Mouse (Mus musculus): ENCODE results near the gene Lims1. TPM values are rescaled to one million over a fixed set of nuclear protein-coding genes. Genes with fewer than 3 reads are reported as not detected.
A peak's percentile ranks its signal among the peaks of the same experiment; 100 is the strongest.

The Lims1 gene
- polyA plus RNA-seq, 1 experiment: 11.4 TPM

GRCm38 (mm10) chr10:58412331-58412730 lies 89.1 kb downstream of the Lims1 start:
- Histone ChIP-seq H3K36me3 (ENCODE audit: control insufficient read depth, insufficient read depth, low read length) (peaks cover 30% of the 10 kb centered on the region), H3K27ac (ENCODE audit: insufficient read depth, low read length) (no peak overlapping the region), H3K4me3 (ENCODE audit: extremely low read depth, insufficient read depth, insufficient read length) (no peak overlapping the region), H3K27me3 (ENCODE audit: control insufficient read depth, insufficient read depth, low read length) (no peaks in the 10 kb centered on the region), H3K4me1 (ENCODE audit: control insufficient read depth, insufficient read depth, insufficient read length) (no peaks in the 10 kb centered on the region)
- WGBS: 86% methylated on average over 4 of the region's 4 CpGs
- no peak for TF ChIP-seq POLR2A (IDR thresholded peaks at IDR 0.05; ENCODE audit: low read depth, low read length)
- no peak for DNase-seq (ENCODE audit: low read depth in 1 of 2, low spot score in 2 of 2)

DNA sequence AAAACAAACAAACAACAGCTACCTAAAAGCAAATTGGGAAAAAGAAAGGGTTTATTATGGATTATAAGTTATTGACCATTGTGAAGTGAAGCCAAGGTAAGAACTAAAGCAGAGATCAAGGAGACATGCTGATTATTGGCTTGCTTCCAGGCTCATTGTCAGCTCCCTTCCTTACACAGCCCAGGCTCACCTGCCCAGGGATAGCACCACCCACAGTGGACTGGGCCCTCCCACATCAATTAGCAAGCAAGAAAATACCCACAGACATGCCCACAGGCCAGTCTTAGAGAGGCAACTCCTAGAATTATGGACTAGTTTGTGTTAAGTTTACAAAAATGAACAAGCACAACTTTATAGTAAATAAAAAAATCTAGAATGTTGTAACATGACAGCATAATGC lies 89.6 kb downstream of the Lims1 start:
- Histone ChIP-seq H3K27me3 (ENCODE audit: control insufficient read depth, insufficient read depth, low read length) (no peaks in the 10 kb centered on the region), H3K36me3 (ENCODE audit: control insufficient read depth, insufficient read depth, low read length) (peaks cover 34% of the 10 kb centered on the region), H3K27ac (ENCODE audit: insufficient read depth, low read length) (no peak overlapping the region), H3K4me1 (ENCODE audit: control insufficient read depth, insufficient read depth, insufficient read length) (no peaks in the 10 kb centered on the region), H3K4me3 (ENCODE audit: extremely low read depth, insufficient read depth, insufficient read length) (no peak overlapping the region)
- no peak for DNase-seq (ENCODE audit: low read depth in 1 of 2, low spot score in 2 of 2)
- TF ChIP-seq POLR2A (IDR thresholded peaks at IDR 0.05; ENCODE audit: low read depth, low read length) (no peak), CTCF (IDR thresholded peaks at IDR 0.05; ENCODE audit: extremely low read depth, insufficient read depth, insufficient read length, insufficient replicate concordance) (no peak)

DNA sequence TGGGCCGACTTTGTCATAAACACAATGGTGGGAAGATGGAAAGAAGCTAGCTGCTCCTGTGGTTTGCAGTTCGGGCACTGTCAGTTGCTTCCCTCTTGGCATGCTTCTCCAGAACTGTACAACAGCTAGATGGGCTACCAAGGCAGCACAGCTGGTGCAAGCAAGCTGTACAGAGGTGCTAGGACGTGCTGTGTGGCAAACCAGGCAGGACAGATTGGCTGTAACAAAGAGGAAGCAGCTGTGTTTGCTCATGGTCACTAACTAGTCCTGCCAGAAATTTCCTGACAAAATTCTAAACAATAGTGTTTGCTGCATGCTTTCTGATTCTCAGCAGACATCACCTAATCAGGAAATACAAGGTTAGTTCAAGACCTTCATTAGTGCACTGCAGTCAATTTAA lies 93.4 kb downstream of the Lims1 start:
- no peak for DNase-seq (ENCODE audit: low read depth in 1 of 2, low spot score in 2 of 2)
- H3K36me3 ChIP-seq (ENCODE audit: control insufficient read depth, insufficient read depth, low read length): peaks cover 30% of the 10 kb centered on the region
- 74% methylated on average over 3 of the region's 3 CpGs for WGBS

GRCm38 (mm10) chr10:58418290-58418971 lies 95.2 kb downstream of the Lims1 start:
- no peak for DNase-seq (ENCODE audit: low read depth in 1 of 2, low spot score in 2 of 2)
- WGBS: 81% methylated on average over 10 of the region's 10 CpGs
- Histone ChIP-seq H3K27me3 (ENCODE audit: control insufficient read depth, insufficient read depth, low read length) (no peaks in the 10 kb centered on the region), H3K36me3 (ENCODE audit: control insufficient read depth, insufficient read depth, low read length) (peaks cover 30% of the 10 kb centered on the region), H3K4me1 (ENCODE audit: control insufficient read depth, insufficient read depth, insufficient read length) (no peaks in the 10 kb centered on the region), H3K27ac (ENCODE audit: insufficient read depth, low read length) (no peak overlapping the region), H3K4me3 (ENCODE audit: extremely low read depth, insufficient read depth, insufficient read length) (no peak overlapping the region)
- TF ChIP-seq POLR2A (IDR thresholded peaks at IDR 0.05; ENCODE audit: low read depth, low read length): no peak
- no peak for TF ChIP-seq CTCF (IDR thresholded peaks at IDR 0.05; ENCODE audit: extremely low read depth, insufficient read depth, insufficient read length, insufficient replicate concordance)

More for the DNA sequence above, 93.4 kb downstream of the Lims1 start:
- no peak for TF ChIP-seq CTCF (IDR thresholded peaks at IDR 0.05; ENCODE audit: extremely low read depth, insufficient read depth, insufficient read length, insufficient replicate concordance)
- no peak for TF ChIP-seq POLR2A (IDR thresholded peaks at IDR 0.05; ENCODE audit: low read depth, low read length)
- H3K27me3 ChIP-seq (ENCODE audit: control insufficient read depth, insufficient read depth, low read length): no peaks in the 10 kb centered on the region
- no peak overlapping the region for H3K4me3 ChIP-seq (ENCODE audit: extremely low read depth, insufficient read depth, insufficient read length)
- H3K4me1 ChIP-seq (ENCODE audit: control insufficient read depth, insufficient read depth, insufficient read length): no peaks in the 10 kb centered on the region
- no peak overlapping the region for H3K27ac ChIP-seq (ENCODE audit: insufficient read depth, low read length)

- TF ChIP-seq POLR2A (IDR thresholded peaks at IDR 0.05; ENCODE audit: low read depth, low read length): no peak
- no peak for TF ChIP-seq CTCF (IDR thresholded peaks at IDR 0.05; ENCODE audit: extremely low read depth, insufficient read depth, insufficient read length, insufficient replicate concordance)
- DNase-seq (ENCODE audit: low read depth in 1 of 2, low spot score in 2 of 2): no peak
- H3K27me3 ChIP-seq (ENCODE audit: control insufficient read depth, insufficient read depth, low read length): no peaks in the 10 kb centered on the region
- 92% methylated on average over 2 of the region's 2 CpGs for WGBS
- no peak overlapping the region for H3K27ac ChIP-seq (ENCODE audit: insufficient read depth, low read length)
- H3K4me1 ChIP-seq (ENCODE audit: control insufficient read depth, insufficient read depth, insufficient read length): no peaks in the 10 kb centered on the region
- no peak overlapping the region for H3K4me3 ChIP-seq (ENCODE audit: extremely low read depth, insufficient read depth, insufficient read length)
- peaks cover 14% of the 10 kb centered on the region for H3K36me3 ChIP-seq (ENCODE audit: control insufficient read depth, insufficient read depth, low read length)
Observed at GRCm38 (mm10) chr10:58427930-58428329, 104.7 kb downstream of the Lims1 start.

- Histone ChIP-seq H3K36me3 (ENCODE audit: control insufficient read depth, insufficient read depth, low read length) (no peaks in the 10 kb centered on the region), H3K4me1 (ENCODE audit: control insufficient read depth, insufficient read depth, insufficient read length) (no peaks in the 10 kb centered on the region), H3K27ac (ENCODE audit: insufficient read depth, low read length) (peak overlapping the region; percentile 85), H3K4me3 (ENCODE audit: extremely low read depth, insufficient read depth, insufficient read length) (peak overlapping the region; percentile 93), H3K27me3 (ENCODE audit: control insufficient read depth, insufficient read depth, low read length) (no peaks in the 10 kb centered on the region)
- peak in 1 of 2 experiments; percentile 27 for DNase-seq (ENCODE audit: low read depth in 1 of 2, low spot score in 2 of 2)
- WGBS: 2% methylated on average over 9 of the region's 9 CpGs
- TF ChIP-seq CTCF (IDR thresholded peaks at IDR 0.05; ENCODE audit: extremely low read depth, insufficient read depth, insufficient read length, insufficient replicate concordance): no peak
- no peak for TF ChIP-seq POLR2A (IDR thresholded peaks at IDR 0.05; ENCODE audit: low read depth, low read length)
Observed at GRCm38 (mm10) chr10:58445850-58446249, 122.6 kb downstream of the Lims1 start.

All from spleen, adult 2 months (tissue).